Mouse (Mus musculus) brain, embryonic 18.5 days (tissue): ENCODE data around the gene Eps15l1.

ENCODE experiments used
- DNase-seq: peaks from one replicate; pipeline ENCODE4 v3.0.0-alpha.2; 2012; ENCODE audit warnings: low read depth, low spot score

The Eps15l1 gene

DNA sequence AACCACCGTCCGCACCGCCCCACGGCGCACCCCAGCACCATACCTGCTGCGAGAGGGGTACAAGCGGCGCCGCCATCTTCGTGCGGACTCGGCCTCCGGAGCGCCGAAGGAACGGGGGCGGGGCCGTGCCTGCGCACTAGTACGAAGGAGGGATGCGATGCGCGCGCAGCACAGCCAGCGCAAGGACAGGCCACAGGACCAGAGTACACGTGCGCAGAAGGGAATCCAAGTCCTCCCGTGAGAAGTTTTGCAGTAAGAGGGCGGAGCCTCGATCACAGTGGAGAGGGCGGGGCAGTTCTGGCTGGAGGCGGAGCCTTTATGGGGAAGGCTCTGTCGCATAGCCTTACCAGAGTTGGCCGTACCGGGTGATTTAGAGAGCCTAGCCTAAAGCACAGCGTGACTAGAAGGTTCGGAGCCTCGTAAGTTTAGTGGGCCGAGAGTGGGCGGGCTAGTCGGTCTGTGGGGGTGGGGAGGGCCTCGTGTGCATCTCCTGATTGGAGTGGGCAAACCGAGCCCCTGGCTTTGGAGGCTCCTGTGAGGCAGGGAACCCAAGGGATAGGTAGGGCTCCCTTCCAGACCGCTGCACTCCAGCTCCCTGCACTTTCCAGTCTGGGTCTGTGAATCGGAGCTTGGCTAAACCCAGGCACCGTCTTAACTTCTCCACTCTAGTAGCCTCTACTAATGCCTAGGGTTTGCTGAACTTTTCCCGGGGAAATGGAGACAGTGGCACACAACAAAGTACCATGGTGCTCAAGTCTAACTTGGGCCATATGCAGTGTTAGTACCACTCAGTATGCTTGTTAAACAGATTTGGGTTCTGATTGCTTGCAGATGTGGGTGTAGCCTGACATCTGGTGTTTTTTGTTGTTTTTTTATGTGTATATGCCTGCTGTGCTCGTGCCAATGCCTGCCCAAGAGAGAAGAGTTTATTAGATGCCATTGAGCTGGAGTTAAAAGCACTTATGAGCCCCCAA lies at the start of gene Eps15l1:
Eps15l1 (minus strand) TSS at position 99 of the 974 bp plus-strand sequence.
- peak; percentile 95 for DNase-seq

DNA sequence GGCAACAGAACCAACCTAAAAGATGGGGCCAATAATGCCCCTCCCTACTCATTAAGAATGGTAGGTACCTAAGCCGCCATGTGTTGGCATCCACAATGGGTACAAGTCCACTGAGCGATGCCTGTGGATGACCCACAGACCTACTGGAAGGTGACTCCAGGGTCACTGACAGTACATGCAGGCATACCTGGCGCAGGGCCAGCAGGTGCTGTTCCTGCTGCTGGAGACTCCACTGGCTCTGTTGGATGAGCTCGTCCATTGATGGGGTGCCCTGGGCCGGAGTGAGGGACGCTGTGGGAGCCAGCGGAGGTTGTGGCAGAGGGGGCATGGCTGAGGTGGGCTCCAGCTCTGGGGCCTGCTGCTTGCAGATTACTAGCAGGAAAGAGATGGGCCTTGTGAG lies 49.4 kb upstream of the Eps15l1 start:
- DNase-seq: no peak

- no peak for DNase-seq
Measured at GRCm38 (mm10) chr8:72469984-72470383, 48.7 kb upstream of the Eps15l1 start.

GRCm38 (mm10) chr8:72469243-72469642 lies 48.0 kb upstream of the Eps15l1 start:
- DNase-seq: no peak

GRCm38 (mm10) chr8:72464211-72464610 lies 43.0 kb upstream of the Eps15l1 start:
- DNase-seq: no peak

- DNase-seq: no peak
Measured at GRCm38 (mm10) chr8:72459881-72460533, 38.7 kb upstream of the Eps15l1 start.

GRCm38 (mm10) chr8:72458457-72458856 lies 37.2 kb upstream of the Eps15l1 start:
- DNase-seq: no peak

DNA sequence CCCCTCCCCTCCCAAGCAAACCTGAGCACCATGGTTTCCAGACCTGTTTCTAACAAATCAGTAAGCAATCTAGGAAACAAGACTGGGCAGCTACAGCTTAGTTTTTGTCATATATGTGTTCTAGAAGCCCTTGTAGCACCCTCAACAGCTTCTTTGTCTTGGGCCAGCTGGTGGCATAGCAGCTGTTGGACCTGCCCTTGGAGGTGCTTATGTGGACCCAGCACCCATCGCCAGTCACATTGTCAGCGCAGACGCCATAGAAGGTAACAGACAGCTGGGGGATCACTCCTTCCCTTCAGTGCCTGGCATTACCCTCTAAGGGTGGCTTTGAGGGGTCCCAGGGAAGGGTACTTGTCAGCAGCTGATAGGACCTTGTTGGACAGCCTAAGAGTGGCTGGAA lies 36.5 kb upstream of the Eps15l1 start:
- DNase-seq: no peak

- no peak for DNase-seq
Measured at GRCm38 (mm10) chr8:72455317-72455716, 34.1 kb upstream of the Eps15l1 start.

- no peak for DNase-seq
Measured at GRCm38 (mm10) chr8:72453904-72454303, 32.6 kb upstream of the Eps15l1 start.

- no peak for DNase-seq
Measured at GRCm38 (mm10) chr8:72451516-72451915, 30.3 kb upstream of the Eps15l1 start.

DNA sequence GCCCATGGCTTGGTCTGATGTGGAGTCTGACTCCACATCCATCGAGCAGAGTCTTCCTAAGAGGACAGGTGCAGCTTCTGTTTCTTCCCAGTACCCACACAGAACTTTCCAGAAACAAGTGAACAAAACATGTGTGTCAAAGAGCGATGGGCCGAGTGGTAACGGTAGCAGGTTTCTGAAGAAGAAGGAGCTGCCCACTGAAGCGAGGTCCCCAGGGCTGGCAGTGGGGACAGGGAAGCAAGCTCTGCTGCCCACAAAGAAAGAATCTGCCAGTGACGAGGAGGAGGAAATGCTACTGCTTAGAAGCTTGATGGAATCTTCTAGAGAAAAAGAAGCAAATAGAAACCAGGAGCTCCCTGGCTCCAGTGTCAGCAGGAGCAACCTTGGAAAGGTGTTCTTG lies 23.8 kb upstream of the Eps15l1 start:
- no peak for DNase-seq

GRCm38 (mm10) chr8:72443994-72444350 lies 22.7 kb upstream of the Eps15l1 start:
- no peak for DNase-seq

- DNase-seq: peak; percentile 96
Measured at GRCm38 (mm10) chr8:72443338-72443993, 22.2 kb upstream of the Eps15l1 start, which contains the start of the genes Calr3 and 1700030K09Rik. Calr3 (minus strand) TSS chr8:72443870. 1700030K09Rik (plus strand) TSS chr8:72443880.

DNA sequence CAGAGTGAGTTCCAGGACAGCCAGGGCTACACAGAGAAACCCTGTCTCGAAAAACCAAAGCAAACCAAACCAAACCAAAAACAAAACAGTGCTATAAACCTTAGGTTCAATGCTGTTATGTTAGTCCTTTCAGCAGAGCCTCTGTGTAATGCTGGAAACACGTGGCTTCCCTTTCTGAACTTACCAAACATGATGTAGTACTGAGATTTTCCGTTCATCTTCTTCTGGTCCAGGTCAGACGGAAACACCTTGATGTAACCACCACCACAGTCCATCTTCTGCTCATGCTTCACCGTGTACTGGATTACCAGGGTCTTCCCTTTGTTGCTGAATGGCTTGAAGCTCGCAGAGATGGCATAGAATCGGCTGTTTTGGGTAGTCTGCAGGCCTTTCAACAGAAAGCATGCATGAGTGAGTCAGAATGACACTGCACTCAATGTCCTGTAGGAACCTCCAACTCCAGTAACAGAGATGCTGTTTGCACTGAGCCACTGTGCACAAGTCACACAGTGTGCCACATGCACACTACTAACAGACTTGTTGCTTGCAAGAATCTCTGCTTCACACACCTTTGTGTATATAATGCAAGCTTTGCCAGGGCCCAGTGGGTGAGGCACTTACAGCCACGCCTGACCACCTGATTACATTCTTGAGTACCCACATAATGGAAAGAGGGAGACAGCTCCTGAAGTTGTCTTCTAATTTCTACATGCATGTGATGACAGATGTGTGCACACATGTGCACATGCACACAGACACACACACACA lies 17.2 kb upstream of the Eps15l1 start:
- DNase-seq: no peak

GRCm38 (mm10) chr8:72434952-72435351 lies 13.7 kb upstream of the Eps15l1 start:
- DNase-seq: no peak

- DNase-seq: no peak
Measured at GRCm38 (mm10) chr8:72429676-72430075, 8.4 kb upstream of the Eps15l1 start.

DNA sequence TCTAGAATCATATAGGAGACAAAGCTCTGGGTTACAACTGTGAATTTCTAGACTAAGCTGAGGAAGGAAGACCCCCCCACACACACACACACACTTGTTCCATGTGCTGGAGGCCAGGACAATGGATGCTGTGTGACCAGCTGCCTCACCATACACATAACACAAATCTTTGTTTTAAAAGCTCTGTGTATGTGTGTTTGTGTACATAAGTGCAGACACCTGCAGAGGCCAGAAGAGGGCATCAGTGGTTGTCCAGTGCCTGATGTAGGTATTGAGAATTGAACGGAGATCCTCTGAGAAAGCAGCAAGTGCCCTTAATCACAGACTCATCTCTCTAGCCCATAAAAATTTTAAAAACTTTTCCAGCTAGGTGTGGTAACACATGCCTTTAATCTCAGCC lies 1.7 kb upstream of the Eps15l1 start:
- no peak for DNase-seq

DNA sequence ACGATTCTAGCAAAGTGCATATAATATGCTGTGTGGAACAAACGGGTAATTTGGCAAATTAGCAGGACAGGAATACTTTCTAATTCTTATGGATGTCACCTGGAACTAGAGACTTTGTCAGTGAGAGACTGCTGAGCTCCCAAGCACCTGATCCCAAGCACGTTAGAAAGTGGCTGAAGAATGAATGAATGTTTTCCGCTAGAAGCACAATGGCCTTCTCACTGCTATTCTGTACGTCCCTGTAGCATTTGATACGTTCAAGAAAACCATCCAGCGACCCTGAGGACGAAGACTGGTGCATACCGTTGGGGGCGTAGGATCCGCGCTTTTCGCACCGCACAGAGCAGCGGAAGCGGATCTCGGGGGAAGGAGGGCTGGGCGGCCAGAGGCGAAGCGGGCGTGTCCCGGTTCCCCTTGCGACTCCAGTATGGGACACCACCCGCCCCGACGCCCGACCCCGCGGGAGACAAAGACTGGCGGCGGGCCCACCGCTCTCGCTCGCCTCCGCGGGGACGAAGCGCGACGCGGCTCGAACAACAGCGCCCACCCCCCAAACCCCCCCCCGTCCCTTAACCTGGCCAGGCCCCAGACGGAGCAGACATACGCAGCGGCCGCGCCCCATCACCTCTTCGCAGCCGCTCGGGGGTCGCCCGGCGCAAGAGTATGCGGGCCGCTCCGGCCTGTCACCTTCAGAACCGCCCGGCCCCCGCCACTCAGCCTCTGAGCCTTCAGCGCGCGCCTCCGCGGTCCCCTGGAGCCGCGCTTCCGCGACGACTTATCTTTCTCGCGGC lies 494 bp downstream of the Eps15l1 start:
- DNase-seq: peak; percentile 8

- no peak for DNase-seq
Measured at GRCm38 (mm10) chr8:72418073-72418472, 3.2 kb downstream of the Eps15l1 start.

DNA sequence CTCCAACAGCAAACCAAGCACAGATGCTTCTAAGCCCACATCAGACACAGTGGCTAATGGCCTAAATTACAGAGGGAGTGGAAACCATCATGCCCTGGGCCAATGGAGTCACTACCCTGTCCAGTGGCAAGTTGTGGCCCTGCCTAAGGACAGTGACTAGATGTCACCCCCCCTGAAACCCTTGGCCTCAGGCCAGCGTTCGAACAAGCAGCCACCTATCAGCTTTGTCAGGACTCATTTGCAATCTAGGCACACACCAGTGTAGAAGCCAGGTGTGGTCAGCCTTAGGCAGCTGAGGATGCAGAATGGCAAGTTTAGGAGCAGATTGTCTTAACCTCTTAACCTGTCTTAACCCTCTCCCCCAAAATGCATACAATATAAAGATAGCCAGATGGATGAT lies 6.0 kb downstream of the Eps15l1 start:
- no peak for DNase-seq
